Mouse (Mus musculus): ENCODE results near the gene Gm13696. TPM values are rescaled to one million over a fixed set of nuclear protein-coding genes. Genes with fewer than 3 reads are reported as not detected.
"Not testable (repeated sequence)": the region's sequence is repeated elsewhere in the genome, so short reads cannot be mapped to it uniquely, and the experiment has no call there.

Gm13696 gene
- polyA plus RNA-seq, 1 experiment from 2014 or later = not detected

DNA sequence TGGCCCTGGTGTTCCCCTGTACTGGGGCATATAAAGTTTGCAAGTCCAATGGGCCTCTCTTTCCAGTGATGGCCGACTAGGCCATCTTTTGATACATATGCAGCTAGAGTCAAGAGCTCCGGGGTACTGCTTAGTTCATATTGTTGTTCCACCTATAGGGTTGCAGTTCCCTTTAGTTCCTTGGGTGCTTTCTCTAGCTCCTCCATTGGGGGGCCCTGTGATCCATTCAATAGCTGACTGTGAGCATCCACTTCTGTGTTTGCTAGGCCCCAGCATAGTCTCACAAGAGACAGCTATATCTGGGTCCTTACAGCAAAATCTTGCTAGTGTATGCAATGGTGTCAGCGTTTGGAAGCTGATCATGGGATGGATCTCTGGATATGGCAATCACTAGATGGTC, 21.6 kb downstream of the Gm13696 start:
- H3K4me3 ChIP-seq; H3K27me3 ChIP-seq; H3K36me3 ChIP-seq; ATAC-seq (ENCODE audit: low FRiP score, low read depth); H3K27ac ChIP-seq (replicated peaks); H3K4me2 ChIP-seq (replicated peaks); H3K4me1 ChIP-seq; H3K9me3 ChIP-seq; H3K9ac ChIP-seq (replicated peaks): not testable (repeated sequence)
- 94% methylated on average over 2 of the region's 3 CpGs for WGBS

DNA sequence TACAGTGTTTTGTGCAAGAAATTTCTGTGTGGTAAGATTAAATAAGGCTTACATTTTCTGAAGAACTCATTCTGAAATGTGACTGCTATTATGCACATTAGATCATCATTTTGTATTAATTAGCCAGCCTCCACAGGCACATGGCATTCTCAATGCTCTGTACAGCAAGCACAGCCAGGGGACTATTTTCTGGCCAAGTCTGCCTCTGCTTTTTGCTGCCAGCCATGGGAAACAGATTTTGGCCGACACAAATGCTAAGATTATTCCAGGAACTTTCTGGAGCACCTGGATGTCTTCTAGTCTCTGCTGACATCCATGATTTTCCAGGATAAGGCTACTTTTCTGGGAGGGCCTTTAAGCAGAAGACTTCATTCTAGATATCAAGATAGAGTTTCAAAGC, 36.0 kb downstream of the Gm13696 start:
- Histone ChIP-seq H3K36me3 (no peaks in the 10 kb centered on the region), H3K27me3 (no peaks in the 10 kb centered on the region), H3K4me1 (no peaks in the 10 kb centered on the region), H3K27ac (replicated peaks) (no peak overlapping the region), H3K9ac (replicated peaks) (no peak overlapping the region), H3K9me3 (no peaks in the 10 kb centered on the region), H3K4me3 (no peak overlapping the region), H3K4me2 (replicated peaks) (no peak overlapping the region)
- 79% methylated on average over 1 of the region's 1 CpGs for WGBS
- no peak for ATAC-seq (ENCODE audit: low FRiP score, low read depth)

DNA sequence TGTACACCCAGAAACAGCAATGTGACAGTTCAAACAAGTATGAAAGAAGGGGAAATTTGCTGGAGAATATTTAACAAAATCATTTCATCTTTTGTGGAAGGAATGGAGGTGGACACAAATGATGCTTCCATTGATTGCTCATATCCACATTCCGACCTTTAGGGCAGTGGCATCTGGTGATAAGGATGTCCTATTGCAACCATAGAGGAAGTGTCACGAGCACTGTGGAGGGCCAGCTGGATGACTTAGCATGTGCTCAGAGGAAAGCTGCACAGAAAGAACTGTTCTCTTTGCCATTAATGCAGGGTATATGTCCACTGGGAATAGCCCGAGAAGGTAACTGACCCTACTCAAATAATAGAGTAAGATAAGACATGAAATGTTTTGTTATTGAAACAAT, 36.9 kb downstream of the Gm13696 start:
- H3K9me3 ChIP-seq = no peaks in the 10 kb centered on the region
- H3K4me2 ChIP-seq (replicated peaks) = no peak overlapping the region
- no peak for ATAC-seq (ENCODE audit: low FRiP score, low read depth)
- 81% methylated on average over 3 of the region's 3 CpGs for WGBS
- H3K9ac ChIP-seq (replicated peaks) = no peak overlapping the region
- no peaks in the 10 kb centered on the region for H3K27me3 ChIP-seq
- H3K27ac ChIP-seq (replicated peaks) = no peak overlapping the region
- no peak overlapping the region for H3K4me3 ChIP-seq
- no peaks in the 10 kb centered on the region for H3K36me3 ChIP-seq
- no peaks in the 10 kb centered on the region for H3K4me1 ChIP-seq

DNA sequence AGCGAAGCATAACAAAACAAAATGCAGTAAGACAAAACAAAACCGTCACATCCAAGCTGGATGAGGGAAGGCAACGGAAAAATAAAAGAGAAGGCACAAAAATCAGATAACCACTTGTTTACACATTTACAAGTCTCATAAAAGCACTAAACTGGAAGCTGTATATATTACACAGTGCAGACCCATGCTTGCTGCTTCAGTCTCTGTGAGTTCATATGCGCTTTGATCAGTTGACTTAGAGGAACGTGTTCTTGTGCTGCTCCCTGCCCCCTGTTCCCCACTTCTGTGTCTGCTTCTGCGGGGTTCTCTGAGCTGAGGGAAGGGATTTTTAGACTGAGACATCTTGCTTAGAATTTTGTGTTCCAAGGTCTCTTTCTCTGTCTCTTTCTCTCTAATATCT, 41.6 kb downstream of the Gm13696 start:
- no peak overlapping the region for H3K27ac ChIP-seq (replicated peaks)
- WGBS = 81% methylated on average over 6 of the region's 6 CpGs
- H3K27me3 ChIP-seq = no peaks in the 10 kb centered on the region
- ATAC-seq (ENCODE audit: low FRiP score, low read depth) = no peak
- no peaks in the 10 kb centered on the region for H3K36me3 ChIP-seq
- no peaks in the 10 kb centered on the region for H3K4me1 ChIP-seq
- no peak overlapping the region for H3K4me2 ChIP-seq (replicated peaks)
- H3K9ac ChIP-seq (replicated peaks) = no peak overlapping the region
- no peaks in the 10 kb centered on the region for H3K9me3 ChIP-seq
- no peak overlapping the region for H3K4me3 ChIP-seq

DNA sequence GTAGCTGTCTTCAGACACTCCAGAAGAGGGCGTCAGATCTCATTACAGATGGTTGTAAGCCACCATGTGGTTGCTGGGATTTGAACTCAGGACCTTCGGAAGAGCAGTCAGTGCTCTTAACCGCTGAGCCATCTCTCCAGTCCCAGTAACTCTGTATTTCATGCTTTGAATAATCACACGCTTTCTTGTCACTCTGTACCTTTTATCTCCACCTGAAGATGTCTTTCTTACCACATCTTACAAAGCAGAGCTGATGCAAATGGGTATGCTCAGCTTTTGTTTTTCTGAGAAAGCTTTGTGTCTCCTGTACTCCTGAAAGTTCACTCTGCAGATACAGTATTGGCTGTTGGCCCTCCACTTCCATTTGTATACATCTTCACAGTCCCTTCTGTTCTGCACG, 43.4 kb downstream of the Gm13696 start:
- not testable (repeated sequence) for H3K4me2 ChIP-seq (replicated peaks); ATAC-seq (ENCODE audit: low FRiP score, low read depth); H3K27me3 ChIP-seq; H3K9me3 ChIP-seq; H3K4me3 ChIP-seq; H3K27ac ChIP-seq (replicated peaks); H3K4me1 ChIP-seq; H3K36me3 ChIP-seq; H3K9ac ChIP-seq (replicated peaks)
- WGBS = 82% methylated on average over 5 of the region's 5 CpGs

DNA sequence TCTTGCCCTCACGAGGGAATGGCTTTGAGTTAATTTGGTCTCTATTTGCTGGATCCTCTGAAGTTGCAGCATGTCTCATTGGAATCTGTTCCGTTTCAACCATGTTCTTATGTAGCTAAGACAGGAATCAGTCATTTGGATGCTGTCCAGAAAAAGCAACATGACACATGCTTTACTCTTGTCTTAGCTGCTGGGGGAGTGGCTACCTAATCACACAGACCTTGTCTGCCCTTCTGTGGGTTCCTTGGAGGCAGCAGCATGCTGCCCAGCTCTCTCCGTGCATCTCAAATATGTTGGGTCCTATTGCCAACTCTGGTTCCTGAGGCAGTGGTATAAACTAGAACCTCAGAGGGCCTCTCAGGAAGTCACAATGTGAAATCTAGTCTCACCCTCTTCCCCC, 45.4 kb downstream of the Gm13696 start:
- no peaks in the 10 kb centered on the region for H3K4me1 ChIP-seq
- ATAC-seq (ENCODE audit: low FRiP score, low read depth) = no peak
- no peaks in the 10 kb centered on the region for H3K9me3 ChIP-seq
- no peak overlapping the region for H3K4me2 ChIP-seq (replicated peaks)
- no peaks in the 10 kb centered on the region for H3K27me3 ChIP-seq
- no peak overlapping the region for H3K9ac ChIP-seq (replicated peaks)
- H3K4me3 ChIP-seq = no peak overlapping the region
- H3K36me3 ChIP-seq = no peaks in the 10 kb centered on the region
- no peak overlapping the region for H3K27ac ChIP-seq (replicated peaks)
- WGBS = 83% methylated on average over 3 of the region's 3 CpGs

DNA sequence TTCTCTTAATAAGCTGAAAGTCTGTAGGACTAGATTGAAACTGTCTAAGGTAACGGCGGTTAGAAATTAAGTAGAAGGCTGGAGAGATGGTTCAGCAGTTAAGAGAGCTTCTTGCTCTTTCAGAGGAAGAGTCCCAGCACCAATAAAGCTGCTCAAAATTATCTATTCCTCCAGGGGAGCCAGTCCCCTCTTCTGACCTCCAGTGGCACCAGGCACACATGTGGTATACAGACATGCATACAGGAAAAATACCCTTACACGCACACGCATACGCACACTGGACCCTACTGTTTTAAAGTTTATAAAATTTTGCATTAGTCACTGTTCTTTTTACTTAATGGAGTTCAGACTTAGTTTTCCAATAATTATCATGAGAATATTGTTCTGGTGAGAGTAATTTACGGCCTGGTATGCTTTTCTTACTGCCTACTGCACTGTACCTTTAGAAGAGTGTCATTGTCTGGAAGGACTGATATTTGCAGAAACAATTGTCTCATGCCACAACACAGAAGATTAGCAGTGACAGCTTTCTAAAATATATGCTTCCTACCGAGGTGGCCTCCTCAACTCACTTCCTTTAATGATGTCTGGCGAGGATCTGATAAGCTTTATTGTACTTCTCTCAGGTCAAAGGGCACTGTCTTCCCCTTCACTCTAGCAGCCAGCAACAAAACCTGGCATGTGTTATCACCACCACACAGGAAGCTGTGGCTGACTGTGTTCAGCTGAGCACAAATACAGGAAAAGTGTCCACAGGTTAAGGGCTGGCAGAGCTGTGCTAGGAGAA, 46.8 kb downstream of the Gm13696 start:
- WGBS = 74% methylated on average over 8 of the region's 8 CpGs
- Histone ChIP-seq H3K27ac (replicated peaks) (no peak overlapping the region), H3K4me2 (replicated peaks) (no peak overlapping the region), H3K9ac (replicated peaks) (no peak overlapping the region), H3K27me3 (no peaks in the 10 kb centered on the region), H3K36me3 (no peaks in the 10 kb centered on the region), H3K4me1 (no peaks in the 10 kb centered on the region), H3K9me3 (no peaks in the 10 kb centered on the region), H3K4me3 (no peak overlapping the region)
- ATAC-seq (ENCODE audit: low FRiP score, low read depth) = no peak

DNA sequence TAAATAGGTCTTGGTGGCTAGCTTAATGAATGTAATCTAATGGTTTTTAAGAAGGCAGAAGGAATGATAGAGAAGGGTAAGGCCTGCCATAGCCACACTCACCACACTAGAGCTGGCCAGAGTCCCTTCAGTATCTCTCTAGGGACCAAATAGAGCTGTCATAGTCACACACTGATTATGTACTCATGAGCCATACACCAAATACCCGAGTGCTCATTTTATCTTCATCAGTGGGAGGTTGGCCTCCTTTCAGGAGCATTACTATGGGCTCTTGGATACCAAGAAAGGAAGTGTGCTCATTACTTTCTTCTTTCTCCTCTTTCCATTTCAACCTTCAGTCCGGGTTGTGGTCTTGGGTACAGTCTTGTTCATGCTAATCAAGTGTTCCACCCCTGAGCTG, 49.0 kb downstream of the Gm13696 start:
- no peaks in the 10 kb centered on the region for H3K36me3 ChIP-seq
- H3K4me2 ChIP-seq (replicated peaks) = no peak overlapping the region
- no peaks in the 10 kb centered on the region for H3K27me3 ChIP-seq
- 87% methylated on average over 2 of the region's 2 CpGs for WGBS
- H3K4me1 ChIP-seq = peaks cover 4% of the 10 kb centered on the region; the same call in 1 of the 2 replicates
- H3K9me3 ChIP-seq = no peaks in the 10 kb centered on the region
- ATAC-seq (ENCODE audit: low FRiP score, low read depth) = no peak
- H3K27ac ChIP-seq (replicated peaks) = no peak overlapping the region
- no peak overlapping the region for H3K9ac ChIP-seq (replicated peaks)
- no peak overlapping the region for H3K4me3 ChIP-seq

DNA sequence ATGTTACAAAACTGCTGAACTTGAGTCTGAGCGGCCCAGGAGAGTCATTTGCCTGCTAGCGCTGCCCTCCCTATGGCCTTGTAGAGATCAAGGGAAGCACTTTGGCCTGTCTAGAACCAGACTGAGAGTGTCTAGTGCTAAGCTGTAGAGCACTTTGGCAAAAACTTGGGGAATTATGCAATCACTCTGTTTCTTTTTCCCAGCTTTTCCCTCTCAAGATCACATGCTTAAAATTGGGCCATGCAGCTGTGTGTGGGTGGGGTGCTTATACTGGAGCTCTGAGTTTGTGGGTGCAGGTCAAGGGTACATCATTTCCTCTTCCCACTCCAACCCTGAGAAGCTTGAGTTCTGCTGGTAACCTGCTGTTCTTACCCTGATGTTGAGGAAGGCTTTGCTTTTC, 50.0 kb downstream of the Gm13696 start:
- H3K36me3 ChIP-seq = no peaks in the 10 kb centered on the region
- H3K4me2 ChIP-seq (replicated peaks) = no peak overlapping the region
- H3K9me3 ChIP-seq = no peaks in the 10 kb centered on the region
- no peak overlapping the region for H3K4me3 ChIP-seq
- no peak overlapping the region for H3K9ac ChIP-seq (replicated peaks)
- no peaks in the 10 kb centered on the region for H3K27me3 ChIP-seq
- H3K27ac ChIP-seq (replicated peaks) = no peak overlapping the region
- H3K4me1 ChIP-seq = peaks cover 4% of the 10 kb centered on the region; the same call in 1 of the 2 replicates
- WGBS = 93% methylated on average over 2 of the region's 2 CpGs
- no peak for ATAC-seq (ENCODE audit: low FRiP score, low read depth)

DNA sequence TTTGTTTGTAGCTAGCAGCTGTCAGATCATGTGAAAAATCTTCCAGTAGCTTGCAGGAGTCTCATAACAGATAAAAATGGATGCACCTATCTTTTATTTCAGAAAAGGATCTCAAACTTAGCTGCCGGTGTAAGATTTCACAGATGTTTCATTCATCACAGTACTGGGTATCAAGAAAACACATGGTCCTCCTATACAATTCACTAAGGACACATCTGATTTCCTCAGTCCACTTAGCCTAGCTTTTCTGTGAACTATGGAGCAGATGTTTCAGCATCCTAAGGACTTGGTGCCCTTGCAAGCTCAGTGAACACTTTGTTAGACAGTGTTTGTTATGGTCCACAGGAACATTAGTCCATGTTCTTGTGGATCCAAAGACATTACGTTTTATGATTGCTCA, 50.4 kb downstream of the Gm13696 start:
- Histone ChIP-seq H3K36me3 (no peaks in the 10 kb centered on the region), H3K9ac (replicated peaks) (no peak overlapping the region), H3K4me2 (replicated peaks) (no peak overlapping the region), H3K4me3 (no peak overlapping the region), H3K27me3 (no peaks in the 10 kb centered on the region), H3K9me3 (no peaks in the 10 kb centered on the region), H3K4me1 (peaks cover 4% of the 10 kb centered on the region; the same call in 1 of the 2 replicates), H3K27ac (replicated peaks) (no peak overlapping the region)
- WGBS = 89% methylated on average over 2 of the region's 2 CpGs
- no peak for ATAC-seq (ENCODE audit: low FRiP score, low read depth)

Other genes with a start within 250 kb of the Gm13696 start
- gene Itgav, start 248.7 kb upstream of the Gm13696 start, polyA plus RNA-seq (2016; fragmentation: Nextera tagmentation; extraction: Ambion mirVana) = 36.1 and 42.2 TPM in 2 replicates
- 62.9 and 66.2 TPM in 2 replicates for gene Fam171b, start 160.5 kb upstream of the Gm13696 start, polyA plus RNA-seq (2016; fragmentation: Nextera tagmentation; extraction: Ambion mirVana)
- gene Zswim2, start 31.9 kb upstream of the Gm13696 start, polyA plus RNA-seq (2016; fragmentation: Nextera tagmentation; extraction: Ambion mirVana) = not detected in 2 replicates
- not detected in 2 replicates for gene Gm13698, start 17.4 kb upstream of the Gm13696 start, polyA plus RNA-seq (2016; fragmentation: Nextera tagmentation; extraction: Ambion mirVana)
- not detected in 2 replicates for gene Gm13693, start 11.6 kb upstream of the Gm13696 start, polyA plus RNA-seq (2016; fragmentation: Nextera tagmentation; extraction: Ambion mirVana)
- not detected in 2 replicates for gene Gm13695, start 5.8 kb upstream of the Gm13696 start, polyA plus RNA-seq (2016; fragmentation: Nextera tagmentation; extraction: Ambion mirVana)
- gene Gm13694, start 5.8 kb downstream of the Gm13696 start, polyA plus RNA-seq (2016; fragmentation: Nextera tagmentation; extraction: Ambion mirVana) = not detected in 2 replicates
- not detected in 2 replicates for gene Gm13697, start 11.6 kb downstream of the Gm13696 start, polyA plus RNA-seq (2016; fragmentation: Nextera tagmentation; extraction: Ambion mirVana)
- not detected in 2 replicates for gene Gm13691, start 17.4 kb downstream of the Gm13696 start, polyA plus RNA-seq (2016; fragmentation: Nextera tagmentation; extraction: Ambion mirVana)

Data from midbrain, embryonic 12.5 days (tissue).